Mouse (Mus musculus): ENCODE results near the gene Pax8.

Gene Pax8

DNA sequence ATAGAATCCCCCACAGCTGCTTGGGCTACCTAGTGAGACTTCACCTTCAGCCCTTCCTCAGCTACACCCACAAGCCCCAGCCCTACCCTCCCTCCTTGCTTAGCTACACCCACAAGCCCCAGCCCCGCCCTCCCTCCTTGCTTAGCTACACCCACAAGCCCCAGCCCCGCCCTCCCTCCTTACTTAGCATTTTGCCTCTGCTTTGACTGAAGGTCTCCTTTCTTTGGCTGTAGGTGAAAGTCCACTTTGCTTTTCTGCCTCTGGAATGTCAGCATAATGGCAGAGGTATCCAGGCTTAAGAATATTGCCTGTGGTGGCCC, 14.6 kb downstream of the Pax8 start:
- DNase-seq = no peak

DNA sequence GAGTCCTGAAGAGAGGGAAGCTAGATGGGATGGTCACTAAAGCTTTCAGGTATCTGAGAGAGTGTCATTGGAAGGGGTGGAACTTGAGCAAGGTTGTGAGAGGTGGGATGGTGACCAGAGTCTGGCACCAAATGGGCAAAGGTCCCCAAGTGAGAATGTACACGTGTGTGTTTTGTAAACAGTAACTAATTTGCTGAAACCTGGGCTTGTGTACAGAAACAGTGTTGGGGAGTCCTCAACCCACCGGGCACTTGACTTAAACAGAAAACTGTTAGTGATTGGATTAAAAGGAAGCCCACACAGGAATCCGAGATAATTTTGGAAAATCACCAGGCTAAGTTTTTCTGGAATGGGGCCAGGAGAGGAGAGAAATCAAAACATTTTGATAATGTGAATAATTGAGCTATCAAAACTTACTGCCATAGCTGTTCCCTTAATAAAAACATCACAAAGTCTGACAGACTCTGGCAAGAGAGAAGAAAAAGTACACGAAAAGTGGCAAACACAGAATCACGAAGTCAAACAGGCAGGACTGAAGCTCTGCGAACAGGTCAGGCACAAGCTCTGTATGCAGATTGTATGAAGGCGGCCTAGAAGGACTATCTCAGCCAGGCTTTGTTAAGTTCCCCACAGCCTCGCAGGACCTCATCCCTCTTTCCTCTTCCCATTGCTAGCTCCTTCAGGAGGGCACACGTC, 15.1 kb downstream of the Pax8 start:
- no peak for DNase-seq

DNA sequence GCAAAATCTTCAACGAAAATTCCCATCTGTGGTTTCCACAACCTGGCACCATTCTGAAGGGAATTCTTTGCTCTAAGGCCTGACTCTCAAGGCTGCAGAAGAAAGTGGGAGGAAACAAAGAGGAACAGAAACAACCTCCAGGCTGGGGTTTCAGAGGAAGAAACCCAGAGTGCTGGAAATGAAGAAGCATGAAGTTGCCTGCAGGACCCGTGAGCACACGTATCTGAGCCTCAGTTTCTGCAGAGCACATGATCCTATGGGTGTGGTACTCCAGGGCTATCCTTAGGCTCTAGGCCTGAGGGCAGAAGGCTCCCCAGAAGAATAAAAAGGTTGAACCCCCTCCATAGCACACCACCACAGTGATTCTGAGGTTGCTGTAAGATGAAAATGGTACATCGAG, 18.6 kb downstream of the Pax8 start:
- no peak for DNase-seq

DNA sequence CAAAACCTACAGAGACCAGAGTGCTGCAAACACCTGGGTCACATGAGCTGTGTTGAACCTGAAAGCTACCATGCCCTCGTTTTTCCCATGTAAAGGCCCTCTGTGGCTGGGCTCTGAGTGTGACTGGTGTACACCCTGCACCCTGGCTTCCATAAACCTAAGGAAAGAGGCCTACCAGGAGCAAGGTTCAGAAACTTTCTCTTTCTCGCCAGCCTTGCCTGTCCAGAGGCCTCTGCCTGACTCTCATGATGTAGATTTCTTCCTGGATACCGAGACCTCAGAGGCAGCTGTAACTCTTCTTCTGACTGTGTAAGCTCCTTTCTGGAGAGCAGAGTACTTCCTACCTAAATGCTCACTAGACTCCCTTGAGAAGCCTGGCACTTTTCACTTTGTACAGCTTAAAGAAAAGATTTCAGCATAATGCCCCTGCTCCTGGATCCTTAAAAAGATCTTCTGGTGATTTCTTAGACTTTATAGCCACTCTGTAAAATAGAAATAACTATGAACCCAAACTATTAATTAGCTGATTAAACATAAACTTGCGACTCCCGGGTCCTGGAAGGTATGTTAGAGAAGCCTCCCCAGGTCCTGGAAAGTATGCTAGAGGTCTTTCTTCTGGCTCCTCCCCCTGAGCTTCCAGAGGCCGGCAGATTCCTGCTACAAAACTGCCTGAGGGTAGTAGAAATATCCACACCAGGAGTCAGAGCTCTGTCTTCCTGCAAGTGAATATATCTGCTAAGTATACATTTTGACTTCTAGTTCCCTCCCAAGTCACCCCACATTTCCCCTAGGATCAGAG, 20.1 kb downstream of the Pax8 start:
- DNase-seq = no peak

DNA sequence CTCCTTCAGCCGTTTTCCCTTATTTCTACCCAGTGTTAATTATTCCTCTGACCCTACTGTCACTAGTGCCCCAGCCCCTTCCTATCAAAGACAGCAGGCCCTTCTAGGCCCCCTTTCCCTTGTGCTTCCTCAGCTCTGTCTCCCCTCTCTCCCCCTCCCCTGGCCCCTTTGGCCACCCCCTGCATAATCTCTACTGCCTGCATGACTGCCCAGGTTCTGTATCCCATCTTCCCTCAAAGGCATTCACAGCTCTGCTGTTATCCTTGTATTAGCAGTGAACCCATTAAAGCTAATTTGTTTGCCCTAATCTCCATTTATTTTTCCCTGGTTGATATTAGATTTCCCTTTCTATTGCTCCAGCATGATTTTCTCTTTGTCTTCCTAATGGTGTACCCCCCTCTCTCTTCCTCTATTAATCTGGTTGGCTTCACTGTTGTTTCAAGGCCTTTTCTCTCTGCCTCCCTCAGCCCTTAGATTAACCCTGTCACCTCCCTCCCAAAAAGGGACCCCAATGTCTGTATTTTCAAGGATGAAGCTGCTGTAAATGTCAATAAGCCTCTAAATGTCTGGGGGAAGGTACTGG, 20.9 kb downstream of the Pax8 start:
- no peak for DNase-seq

DNA sequence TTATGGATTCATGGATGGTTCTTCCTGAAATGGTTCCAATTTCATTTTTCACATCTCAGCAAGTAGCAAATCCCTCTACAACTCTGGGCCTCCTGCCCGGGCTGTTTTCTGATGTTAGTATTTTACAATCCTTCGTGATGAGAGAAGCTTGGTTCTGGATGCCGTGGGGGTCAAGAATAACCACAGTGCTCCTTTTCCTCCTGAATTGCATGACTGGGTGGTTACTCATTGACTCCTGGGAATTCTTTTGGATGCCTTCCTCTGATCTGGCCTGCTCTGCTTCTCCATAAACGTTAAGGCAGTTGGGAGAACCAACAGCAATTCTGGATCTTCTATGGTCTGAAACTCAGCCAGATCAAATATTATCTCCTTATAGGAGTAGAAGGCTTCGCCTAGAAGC, 22.2 kb downstream of the Pax8 start:
- DNase-seq = no peak

DNA sequence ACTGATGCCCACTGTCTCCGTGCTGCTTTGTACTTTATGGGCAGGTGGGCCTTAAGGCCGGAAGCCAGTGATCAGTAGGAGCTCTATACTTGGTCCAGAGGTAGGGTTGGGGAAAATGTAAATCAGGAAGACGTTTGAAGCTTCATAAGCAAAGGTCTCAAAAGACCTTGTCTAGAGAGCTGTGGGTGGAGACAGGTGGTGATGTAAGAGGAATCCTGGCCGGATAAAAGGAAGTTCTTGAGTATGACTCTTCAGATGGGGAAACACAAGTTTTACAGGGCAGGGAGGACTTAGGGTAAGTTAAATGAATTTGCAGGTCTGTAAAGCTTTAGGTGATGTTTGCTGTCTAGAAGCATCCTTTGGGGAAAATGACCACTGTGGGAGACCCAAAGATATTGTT, 26.3 kb downstream of the Pax8 start:
- no peak for DNase-seq

DNA sequence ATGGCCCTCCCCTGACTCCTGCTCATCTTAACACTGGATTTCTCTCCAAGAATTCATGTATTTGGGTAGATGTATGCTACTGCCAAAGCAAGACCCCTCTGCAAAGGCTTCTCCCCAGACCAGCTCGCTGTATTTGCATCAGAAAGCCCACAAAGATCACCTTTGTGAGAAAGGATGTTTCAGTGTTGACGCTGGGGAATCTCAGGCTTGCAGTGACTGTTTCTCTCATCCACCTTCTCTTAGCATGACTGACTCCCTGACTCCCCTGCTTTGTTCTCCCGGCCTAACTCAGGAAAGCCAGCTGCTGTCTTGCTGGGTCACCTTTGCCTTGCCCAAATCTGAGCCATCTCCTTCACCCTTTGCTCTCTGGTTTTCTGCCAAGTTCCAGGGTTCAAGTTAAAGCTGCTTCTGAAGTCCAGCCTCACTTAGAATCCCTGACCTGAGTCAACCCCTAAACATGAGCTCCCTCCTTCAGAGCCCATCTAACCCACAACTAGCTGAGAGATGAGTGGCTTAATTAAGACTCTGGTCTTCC, 32.1 kb downstream of the Pax8 start:
- DNase-seq = no peak

DNA sequence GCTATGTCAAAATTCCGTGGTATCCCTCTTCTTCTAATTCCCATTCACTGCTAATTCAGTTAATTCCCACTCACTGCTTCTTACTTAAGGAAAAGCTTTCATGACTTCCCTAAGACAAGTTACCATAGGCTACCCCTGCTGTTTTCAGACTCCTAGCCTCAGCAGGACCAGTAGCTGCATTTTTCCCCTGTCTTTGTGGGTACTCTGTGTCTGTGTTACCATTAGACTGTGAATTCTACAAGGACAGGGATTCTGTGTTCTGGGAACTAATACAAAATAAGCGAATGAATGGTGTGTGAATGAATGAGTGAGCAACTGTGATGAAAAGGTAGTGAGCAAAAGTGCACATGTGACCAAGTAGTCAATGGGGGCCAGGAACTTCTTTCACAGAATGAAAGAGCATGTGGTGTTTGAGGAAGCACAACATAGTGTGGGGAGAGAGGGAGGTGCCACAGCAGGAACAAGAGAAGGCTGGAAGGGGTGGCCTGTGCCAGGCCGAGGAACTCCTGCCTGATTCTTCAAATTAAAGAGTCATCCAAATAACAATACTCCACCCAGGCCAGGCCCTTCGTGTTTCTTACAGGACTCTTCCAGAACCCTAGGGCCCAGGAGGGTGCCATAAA, 33.0 kb downstream of the Pax8 start:
- no peak for DNase-seq

DNA sequence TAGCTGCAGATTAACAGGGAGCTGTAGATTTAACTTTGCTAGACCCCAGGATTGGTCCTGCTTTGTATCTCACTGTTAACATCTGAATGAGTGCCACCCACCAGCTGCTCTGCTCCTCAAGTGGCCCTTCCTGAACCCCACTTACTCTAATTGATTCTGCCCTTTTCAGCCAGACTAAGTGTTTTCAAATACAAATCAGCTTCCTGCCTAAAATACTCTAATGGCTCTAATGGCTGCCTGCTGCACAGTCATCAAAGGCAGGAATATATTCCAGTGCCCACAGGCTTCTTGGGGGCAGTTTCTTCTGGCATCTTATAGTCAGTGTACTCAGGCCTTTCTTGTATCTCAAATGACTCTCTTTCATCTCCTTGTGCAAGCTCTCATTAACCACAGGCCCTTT, 33.5 kb downstream of the Pax8 start:
- DNase-seq = no peak

DNA sequence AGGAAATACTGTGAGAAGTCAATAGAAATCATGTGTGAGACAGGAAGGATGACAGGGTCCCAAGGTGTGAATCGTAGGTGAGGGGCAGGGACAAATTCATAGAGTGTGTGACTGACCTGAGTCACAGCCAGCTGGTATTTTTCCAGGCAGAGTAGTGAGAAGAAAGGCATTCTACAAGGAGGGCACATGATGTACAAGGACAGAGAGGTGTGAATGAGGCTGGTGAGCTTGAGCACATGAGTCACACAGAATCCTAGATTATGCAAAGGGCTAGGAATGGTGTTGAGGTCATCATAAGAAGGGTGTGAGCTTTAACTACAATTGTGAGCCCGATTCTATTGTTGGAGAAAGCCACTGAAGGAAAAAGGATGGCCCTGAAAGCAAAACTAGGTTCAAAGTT, 35.3 kb downstream of the Pax8 start:
- no peak for DNase-seq

DNA sequence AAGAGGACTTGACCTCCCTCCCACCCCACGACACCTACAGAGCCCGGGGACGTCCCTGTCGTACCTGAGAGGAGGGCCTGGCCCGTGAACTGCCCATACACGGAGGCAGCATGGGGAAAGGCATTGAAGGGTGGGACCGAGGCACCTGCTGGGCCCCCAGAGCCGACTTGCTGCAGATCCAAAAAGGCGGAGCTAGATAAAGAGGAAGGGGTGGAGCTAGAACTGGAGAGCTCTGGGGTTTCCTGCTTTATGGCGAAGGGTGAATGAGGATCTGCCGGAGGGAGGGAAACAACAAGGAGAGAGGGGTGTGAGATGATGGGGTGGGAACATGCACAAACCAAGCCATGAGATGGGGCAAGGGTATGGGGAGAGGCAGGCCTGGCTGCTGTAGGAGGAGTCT, 39.7 kb downstream of the Pax8 start:
- no peak for DNase-seq

DNA sequence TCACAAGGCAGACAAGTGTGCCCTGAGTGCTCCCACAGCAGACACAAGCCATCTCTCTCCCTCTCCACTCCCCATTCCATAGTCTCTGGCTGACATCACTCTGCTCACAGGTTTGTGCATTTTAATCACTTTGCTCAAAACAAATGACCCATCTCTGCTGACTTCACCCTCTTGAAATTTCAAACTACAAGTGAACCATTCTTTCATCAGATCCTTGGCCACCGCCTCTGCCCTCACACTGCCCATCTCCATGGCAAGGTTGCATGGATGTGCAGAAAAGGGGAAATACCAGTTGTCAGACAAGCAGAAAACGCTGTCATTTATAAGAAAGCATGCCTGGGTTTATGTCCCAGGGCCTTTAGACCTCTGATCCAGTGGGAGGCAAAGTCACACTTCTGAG, 40.7 kb downstream of the Pax8 start:
- DNase-seq = no peak

DNA sequence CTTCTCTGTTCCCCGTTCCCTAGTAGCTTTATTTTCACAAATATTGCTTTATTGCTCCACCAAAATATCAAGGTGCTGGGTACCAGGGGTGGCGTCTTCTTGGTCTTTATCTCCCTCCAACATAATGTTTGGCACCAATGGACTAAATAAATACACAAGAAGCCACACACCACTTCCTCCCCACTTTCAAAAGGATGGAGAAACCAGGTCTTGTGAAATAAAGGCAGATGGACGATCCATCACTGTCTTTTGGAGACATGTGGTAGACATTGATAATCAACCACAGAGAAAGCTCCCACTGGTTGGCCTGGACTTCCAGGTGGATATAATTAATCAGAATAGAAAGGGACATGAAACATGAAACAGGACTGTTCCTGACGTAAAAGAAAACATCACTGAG, 45.6 kb downstream of the Pax8 start:
- DNase-seq = no peak

DNA sequence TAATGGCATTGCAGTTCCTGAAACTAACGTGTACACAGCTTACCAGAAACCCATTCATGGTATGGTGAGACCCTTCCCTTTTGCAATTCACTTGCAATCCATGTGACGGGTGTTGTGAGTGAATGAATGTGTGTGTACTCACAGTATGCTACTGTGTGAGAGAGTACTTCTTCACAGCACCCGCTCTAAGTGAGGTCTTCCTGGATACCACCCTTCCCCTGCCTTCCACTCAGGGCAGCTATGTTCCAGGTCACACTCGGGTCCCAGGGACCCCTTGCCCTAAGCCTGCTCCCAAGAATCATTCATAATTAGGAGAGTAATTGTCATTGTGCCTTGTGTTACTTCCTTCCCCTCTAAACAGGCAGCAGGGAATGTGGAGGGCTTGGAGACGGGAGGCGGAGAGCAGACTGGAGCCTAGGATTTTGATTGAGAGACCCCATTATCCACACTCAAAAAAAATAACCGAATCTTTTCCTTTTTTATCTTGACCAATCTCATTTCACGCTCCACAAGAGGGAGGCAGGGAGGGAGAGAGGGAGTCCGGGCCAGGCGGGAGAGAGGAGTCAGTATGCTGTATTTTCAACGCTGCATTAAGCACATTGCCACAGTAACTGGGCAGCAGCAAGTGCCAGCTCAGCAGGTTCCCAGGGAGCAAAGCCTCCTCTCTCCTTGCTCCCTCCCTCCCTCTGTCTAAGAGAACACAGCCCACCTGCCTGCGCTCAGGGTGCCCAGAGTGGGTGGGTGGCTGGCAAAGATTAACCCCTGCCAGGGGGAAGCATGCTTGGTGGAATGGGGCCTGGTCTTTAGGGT, 47.3 kb downstream of the Pax8 start:
- DNase-seq = no peak

DNA sequence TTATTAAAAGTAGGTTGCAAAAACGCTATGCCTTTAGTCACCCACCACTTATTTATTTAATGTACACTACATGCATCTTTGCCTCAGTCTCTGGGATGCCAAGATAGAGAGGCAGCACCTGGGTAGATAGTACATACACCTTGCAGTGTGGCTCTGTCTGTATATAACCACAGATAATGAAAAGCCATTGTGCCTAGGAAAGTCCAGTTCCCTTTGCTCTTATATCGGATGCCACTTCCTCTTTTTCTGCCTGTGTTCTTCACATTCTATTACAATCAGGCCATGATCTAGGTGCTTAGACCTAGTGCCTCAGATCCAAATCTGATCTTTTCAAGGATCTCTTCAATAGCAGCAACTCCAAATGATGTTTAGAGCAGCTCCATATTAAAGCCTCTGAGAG, 49.8 kb downstream of the Pax8 start:
- no peak for DNase-seq

DNA sequence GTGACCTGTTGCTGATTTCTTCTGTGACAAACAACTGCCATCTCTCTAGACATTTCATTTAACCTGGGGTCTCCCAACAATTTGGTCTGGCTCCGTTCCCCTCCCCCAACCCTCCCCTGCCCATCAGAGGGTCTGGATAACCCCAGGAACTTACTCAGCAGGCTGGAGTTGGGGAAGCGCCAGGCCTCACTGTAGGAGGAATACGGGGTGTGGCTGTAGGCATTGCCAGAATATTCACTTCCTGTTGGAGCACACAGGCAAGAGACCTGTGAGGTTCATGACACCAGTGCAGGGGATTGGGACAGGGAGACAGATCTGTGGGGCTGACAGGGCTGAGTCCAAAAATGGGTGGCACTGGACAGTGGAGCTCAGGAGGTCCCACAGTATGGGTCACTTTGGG, 52.6 kb downstream of the Pax8 start:
- no peak for DNase-seq

DNA sequence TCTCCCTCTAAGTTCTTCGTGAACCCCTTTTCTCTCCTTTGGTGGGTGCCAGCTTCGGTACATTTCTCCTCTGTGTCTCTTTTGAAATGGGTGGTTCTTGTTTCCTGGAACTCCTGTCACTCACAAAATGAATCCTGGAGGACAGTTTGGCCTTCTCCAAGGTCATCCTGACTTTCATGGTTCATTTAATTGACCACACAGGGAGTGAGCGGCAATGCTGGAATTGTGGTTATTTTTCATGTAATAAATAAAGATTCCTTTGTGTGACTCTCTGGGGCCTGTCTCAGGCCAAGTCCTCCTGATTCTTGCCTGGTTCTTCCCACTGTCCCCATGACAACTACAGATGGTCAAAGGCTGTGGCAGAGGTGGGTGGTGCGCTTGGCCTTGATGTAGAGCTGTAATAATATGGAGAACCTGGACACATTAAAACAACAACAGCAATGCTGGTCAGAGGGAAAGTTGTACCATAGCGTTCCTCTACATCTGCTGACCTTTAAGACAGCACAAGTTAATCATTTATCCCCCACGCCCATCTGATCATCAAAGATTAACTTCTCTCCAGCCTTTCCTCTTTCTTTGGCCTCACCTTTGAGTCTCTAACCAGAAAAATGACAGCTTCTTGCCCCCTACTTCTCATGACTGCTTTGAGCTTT, 54.1 kb downstream of the Pax8 start:
- DNase-seq = no peak

DNA sequence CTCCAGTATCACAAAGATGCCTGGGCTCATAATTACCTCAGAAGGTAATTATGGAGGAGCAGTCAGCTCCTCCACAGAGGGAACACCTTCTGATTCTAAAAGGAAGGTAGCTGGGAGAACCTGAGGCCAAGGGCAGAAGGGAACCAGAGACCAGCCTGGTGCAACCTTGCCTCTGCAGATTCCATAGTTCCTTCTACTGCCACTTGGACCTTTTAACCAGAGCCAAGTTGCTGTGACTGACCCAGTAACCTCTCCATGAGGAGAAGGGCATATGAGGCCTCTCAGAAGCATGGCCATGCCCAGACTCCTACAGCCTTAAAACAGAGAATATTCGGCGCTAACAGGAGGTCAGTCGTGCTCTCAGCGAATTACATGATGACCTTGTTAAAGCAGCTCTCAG, 57.8 kb downstream of the Pax8 start:
- DNase-seq = no peak

DNA sequence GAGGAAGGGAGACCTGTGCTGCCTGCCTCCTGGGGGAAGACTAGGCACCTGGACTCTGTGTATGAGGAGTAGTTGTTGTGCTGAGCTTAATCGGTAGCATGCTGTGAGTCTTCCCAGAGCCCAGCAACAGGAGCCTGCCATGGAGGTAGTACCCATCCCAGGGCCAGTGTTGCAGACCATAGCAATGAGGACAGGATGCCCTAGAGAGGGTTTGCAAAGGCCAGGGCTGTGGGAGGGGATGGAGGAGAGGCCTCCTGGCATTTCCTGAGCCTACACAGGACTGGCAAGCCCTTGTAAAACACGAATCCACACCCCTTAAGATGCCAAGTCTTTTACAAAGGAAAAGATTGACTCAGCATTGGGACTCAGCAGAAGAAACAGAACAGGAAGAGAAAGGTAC, 58.3 kb downstream of the Pax8 start:
- DNase-seq = no peak

DNA sequence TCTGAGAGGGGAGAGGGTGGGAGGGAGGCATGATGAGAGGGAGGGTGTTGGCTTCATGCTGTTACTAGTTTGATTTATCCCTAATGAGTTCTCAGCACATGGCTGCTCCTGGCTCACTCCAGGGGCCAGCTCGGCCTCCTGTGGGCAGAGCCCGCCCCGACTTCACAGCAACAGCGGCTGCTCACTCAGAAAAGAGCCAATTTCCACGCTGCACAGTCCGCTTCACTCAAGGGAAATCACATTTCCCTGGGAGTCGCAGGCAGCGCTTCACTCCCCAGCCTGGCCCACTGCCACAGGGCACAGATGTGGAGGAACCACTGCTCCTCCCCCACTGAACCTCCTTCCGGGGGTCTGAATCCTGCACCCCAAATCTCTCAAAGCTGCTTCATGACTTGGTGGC, 58.7 kb downstream of the Pax8 start:
- no peak for DNase-seq

DNA sequence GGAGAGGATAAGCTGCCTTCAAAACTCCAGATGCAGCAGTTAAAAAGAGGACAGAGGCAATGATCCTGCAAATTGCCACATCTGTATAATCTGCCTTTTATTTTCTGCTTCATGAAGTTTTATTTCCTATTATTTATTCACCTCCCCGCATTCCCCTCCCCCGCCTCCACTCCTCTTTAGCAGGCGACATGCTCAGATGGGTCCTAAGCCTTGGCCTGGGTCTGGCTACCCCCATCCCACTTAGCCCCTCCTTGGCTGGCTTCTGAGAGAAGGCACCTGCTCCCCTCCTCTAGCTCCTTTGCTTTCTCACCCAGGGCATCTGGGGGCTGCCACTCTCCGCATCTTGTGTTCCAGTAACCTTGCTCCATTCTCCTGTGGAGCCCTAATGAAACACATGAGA, 61.7 kb downstream of the Pax8 start:
- DNase-seq = no peak

DNA sequence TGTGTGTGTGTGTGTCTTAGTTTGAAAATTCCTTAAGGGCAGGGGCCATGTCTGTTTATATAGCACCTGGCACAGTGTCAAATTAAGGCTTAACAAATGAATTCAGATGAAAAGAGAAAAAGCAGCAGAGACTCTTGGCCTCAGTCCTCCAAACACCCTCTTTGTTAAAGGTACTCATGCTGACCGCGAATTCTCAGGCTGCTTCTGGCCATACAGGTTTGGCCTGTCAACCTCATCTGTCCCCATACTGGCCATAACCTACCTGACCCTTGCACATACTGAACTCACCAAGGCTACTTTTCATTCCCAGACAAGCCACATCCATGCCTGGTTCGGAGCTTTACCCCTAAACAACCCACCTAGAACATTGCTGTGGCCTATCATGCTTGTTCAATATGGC, 62.2 kb downstream of the Pax8 start:
- DNase-seq = no peak
